Mouse (Mus musculus): ENCODE measurements around the gene Dcaf11. TPM values are rescaled to one million over a fixed set of nuclear protein-coding genes. Genes with fewer than 3 reads are reported as not detected.

The Dcaf11 gene
- 104 TPM for polyA plus RNA-seq (2017; shearing (Covaris generic))

DNA sequence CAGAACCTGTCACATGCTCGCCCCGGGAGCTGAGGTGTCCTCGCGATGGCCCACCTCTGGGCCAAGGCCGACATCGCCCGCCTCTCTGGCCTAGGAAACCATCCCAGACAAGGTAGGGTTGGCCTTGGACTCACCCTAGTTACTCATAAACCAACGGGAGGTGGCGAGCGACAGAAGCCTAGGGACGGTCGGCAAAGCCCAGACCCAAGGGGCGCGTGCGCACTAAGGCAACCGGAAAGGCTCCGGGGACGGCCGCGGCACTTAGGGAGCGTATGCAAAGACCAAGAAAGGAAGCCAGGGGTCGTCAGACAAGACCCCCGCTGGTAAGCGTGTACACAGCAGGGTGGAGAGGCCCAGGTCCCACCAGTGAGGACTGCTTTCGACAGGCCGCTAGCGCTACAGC is at the start of gene Dcaf11:
Dcaf11 (plus strand) TSS at position 208 of the 403 bp plus-strand sequence.

DNA sequence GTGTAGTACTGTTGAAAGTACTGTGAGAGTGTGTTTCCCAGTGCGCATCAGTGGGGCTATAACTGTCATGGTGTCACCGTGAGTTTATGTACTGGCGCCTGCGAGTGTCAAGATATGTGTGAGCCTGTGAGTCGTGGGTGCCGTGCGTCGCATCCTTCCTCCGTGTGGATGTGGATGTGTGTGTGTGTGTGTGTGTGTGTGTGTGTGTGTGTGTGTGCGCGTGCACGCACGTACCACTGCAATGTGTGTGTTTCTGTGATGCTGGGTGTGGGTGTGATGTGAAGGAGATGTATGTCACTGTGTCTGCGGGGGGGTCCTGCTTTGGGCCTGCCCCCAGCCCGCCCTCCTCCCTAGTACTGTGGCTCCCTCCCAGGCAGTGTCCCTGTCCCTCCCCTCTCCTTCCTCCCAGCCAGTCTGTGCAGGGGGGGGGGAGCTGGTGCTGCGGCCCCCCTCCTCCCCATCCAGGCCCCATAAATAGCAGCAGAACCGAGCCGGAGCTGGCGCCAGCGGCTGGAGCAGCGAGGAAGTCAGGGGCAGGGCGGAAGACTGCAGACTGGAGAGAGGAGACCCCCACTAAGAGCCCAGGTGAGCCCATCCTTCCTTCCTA is 49.6 kb upstream of the Dcaf11 start, which contains the start of gene Cpne6:
Cpne6 (plus strand) TSS at position 321 of the 607 bp plus-strand sequence.

DNA sequence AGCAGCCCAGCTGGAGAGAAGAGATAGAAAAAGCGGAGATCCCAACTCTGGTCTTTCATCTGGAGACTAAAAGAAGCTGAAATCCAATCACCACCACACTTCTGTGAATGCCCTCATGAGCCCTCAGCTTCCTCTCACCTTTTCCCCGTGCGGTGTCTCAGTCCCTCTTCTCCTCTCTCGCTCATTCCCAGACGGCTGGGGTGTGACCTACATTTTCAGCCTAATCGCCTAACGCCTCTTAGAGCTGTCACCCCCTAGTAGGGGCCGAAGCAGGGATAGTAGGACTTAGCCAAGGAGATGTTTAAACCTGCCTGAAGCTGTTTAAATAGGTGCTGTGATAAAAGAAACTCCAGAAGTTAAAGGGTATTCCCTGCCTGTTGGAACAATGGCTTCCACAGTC is 35.0 kb upstream of the Dcaf11 start, which contains the start of gene Nrl:
Nrl (minus strand) TSS at position 197 of the 400 bp plus-strand sequence.

DNA sequence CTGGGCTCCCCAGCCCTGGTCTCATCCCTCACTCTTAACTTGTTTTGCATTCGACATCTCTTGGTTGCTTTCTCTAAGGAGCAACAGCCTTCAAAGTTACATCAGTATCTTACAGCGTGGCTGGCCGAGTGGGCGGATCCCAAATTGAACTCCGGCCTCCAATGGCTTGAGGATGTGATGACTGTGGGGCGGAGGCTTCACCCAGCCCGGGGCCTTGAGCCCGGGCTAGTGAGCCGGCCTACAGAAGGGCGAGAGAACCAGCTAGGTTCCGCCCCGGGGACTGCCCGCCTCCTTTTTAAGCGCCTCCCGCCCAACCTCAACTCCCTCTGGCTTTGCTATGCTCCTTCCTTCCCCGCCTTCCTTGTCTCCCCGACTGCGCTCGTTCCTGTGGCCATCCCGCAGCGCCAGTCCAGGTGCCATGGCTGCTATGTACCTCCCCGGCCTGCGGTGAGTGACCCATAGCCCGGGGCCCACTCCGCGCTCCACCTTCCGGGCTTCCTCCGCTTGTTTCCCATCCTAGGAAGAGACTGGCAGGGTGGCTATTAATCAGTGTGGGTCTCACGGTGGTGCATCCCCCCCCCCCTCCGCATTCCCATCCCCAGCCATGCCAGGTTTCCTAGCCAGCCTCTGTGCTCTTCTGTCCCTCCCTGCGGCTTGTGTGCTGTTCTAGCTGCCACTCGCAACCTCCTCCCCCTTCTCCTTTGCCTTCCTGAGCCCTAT is 19.6 kb upstream of the Dcaf11 start, which contains the start of gene Pck2:
Pck2 (plus strand) TSS at position 200 of the 720 bp plus-strand sequence.

DNA sequence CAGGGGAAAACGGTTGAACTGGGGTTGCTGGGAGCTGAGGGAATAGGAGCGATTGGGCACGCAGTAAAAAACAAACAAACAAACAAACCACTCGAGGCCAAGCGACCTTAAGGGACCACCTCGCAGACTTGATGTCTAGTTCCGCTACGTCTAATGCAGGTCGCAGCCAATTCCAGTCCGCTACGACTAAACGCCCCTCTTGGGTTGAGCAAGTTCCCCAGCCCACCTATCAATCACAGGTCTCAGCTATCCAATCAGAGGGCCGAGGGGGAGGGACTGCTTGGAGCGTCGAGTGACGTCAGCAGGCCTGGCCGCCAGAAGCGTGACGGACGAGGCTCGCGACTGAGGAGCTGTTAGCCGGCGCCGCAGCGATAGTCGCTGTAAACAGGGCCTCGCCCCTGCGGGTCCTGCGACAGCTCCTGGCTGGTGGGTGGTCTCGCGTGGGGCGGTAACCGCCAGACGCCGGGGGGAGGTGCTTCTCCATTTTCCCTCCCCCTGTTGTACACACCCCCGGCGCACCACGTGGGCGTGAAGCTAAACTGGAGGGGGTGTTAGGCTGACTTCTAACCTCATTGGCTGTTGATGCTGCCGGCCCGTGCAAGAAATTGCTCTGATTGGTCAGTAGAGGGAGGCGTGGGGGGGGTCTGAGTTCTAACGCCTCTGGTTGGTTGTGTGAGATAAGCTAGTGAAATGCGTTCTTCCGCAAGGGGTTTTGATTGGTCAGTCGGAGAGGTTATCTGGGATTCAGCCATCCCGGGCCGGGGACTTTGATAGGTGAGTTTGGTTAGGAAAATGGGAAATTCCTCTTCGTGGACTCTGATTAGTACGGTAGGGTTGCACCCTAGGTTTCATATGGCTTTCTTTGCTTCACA is 632 bp downstream of the Dcaf11 start, which contains the start of gene A730061H03Rik:
A730061H03Rik (minus strand) TSS at position 205 of the 872 bp plus-strand sequence.

DNA sequence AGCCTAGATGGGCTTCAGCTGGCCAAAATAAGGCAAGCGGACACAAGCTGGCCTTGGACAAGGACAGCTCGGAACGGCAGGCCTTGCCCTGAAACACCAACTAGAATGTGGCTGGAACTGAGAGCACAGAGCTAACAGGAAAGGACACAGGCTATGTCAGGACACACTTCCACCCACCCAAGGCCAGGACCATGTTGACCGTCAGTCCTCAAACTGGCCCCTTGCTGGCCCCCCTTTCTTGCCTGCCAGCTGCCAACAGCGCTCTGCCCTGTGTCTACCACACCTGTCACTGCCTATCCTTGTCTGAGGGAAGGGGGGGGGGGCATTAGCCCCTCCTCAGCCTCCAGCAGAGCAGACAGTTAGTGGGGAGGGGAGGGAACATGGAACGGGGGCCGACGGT is 15.5 kb downstream of the Dcaf11 start, which contains the start of gene Fitm1:
Fitm1 (plus strand) TSS at position 316 of the 400 bp plus-strand sequence.

DNA sequence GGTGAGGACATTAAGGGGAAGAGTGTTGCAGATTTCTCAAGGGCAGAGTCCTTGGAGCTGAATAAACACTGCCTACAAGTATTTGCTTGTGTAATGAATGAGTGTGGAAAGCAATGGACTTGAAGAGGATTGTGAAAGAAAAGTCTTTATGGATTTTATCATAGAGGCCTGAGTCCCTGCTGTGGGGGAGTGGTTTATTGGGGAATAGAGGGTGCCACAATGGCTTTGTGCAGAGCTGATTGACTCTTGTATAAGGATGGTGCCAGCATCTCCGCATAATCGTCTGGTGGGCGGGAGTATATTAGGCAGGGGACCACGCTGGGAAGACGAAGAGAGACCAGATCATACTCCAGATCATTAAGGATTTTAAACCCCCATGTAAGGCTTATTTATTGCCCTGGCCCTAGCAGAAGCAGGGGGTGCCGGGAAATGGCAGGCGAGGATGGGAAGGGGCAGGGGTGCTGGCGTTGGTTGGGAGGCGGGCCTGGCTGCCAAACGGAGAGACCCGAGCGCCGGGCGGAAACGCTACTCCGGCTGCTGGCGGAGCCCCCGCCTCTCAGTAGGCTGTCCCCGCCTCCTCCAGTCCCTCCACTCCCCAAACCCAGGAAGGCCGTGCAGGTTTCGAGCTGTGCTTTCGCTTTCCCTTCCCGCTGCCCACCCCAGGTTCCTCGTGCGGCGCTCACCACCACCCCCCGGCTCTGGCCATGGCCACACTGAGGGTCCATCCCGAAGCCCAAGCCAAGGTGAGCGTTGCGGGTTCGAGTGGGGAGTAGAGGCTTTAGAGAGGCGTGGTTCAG is 18.3 kb downstream of the Dcaf11 start, which contains the start of gene Psme1:
Psme1 (plus strand) TSS at position 253 of the 797 bp plus-strand sequence.

DNA sequence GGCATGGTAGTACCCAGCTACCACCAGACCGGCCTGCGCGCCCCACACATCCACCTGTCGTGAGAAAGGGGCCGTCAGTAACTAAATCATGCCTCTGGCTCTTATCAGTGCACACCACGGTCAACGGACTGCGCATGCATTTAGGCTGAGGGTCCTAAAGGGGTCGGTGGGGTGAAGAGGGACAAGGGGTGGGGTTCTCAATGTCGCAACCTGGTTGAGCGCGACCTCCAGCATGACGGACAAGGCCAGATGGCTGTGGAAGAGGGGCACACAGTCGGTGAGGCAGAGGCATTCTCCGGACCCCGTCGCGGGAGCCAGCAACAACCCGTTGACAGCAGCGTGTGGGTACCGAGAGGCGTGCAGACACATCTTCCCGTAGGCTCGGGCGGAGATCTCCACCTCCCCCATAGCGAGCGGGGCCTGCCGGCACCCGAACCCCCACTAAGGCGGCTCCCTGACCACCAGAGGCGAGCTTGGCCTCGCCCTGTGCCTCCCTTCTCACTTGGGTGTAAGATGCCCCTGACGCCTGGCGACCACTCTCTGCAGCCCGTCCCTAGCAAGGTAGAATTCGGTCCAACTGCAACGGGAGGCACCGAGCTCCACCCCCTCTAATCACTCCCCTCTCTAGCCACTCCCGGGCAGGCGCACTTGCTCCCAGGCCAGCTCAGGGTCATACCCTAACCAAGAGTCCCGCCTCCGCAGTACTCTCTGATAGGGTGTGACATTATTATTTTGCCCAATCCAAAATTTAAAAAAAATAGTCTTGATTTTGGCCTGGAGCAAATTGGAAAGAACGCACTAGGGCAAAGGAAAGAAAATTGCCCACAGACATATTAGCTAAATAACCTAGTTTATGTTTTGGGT is 25.1 kb downstream of the Dcaf11 start, which contains the start of gene Emc9:
Emc9 (minus strand) TSS at position 601 of the 864 bp plus-strand sequence.

DNA sequence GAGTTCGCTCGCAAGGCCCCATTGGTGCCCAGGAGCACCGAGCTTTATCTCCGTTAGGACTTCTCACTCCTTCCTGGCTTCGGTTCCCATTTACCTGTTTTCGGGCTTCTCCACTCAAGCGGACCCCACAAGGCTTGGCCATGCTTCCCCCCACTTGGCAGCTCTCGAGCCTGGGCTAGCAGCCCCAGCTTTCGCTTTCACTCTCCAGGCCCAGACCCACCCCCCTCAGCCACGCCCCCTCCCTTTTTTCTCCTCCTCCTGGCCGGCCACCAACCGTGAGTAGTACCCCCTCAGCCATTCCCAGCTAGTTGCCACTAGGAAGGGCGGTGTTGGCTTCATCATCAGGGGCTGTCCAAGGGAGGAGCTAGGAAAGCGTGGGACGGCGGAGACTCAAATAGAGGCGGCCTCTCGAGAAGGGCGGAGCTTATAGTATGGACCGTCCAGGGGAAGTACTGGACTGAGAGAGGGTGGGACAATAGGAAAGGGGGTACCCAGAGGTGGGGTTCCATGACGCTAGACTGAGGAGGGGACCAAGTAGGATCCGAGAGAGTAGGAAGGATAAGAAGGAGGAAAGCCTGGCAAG is 31.0 kb downstream of the Dcaf11 start, which contains the start of gene Psme2:
Psme2 (minus strand) TSS at position 366 of the 583 bp plus-strand sequence.

DNA sequence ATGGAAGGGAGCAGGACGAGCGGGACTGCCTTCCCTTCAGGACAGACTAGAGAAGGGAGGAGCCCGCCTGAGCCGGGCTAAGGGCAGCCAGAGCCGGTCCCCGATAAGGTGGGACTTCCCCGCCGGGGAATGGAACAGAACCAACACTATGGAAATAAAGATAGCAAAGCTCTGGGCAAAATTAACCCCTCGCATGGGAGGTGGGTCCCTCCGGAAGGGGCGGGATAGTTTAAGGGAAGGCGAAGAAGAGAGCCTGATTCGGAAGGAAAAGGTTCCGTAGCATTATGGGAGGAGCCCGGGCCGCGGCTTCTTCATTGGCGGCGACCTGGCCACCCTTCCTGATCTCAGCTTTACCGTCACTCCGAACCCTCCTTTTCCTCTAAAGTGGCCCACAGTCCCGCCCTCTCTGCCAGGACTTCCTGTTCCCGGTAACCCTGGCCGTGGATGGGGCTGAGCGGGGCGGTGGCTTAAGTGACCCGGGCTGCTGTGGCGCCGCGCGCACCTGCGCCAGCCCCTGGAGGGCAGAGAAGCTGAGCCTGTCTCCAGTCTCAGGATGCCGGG is 31.6 kb downstream of the Dcaf11 start, which contains the start of gene Rnf31:
Rnf31 (plus strand) TSS at position 378 of the 561 bp plus-strand sequence.

DNA sequence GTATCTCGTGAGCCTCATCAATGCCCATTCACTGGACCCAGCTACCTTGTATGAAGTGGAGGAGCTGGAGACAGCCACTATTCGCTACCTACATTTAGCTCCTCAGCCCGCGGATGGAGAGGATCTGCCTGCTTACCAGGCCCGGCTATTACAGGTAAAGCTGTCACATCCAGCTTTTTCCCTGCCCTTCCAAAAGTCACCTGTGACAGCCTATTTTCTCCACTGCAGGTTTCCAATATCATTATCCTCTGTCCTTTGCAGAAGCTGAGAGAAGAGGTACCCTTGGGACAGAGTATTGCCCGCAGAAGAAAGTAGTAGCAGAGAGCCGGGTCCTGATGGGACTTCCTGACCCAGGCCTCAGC is 43.4 kb downstream of the Dcaf11 start, which contains the start of gene Irf9:
Irf9 (plus strand) TSS at position 301 of the 362 bp plus-strand sequence.

DNA sequence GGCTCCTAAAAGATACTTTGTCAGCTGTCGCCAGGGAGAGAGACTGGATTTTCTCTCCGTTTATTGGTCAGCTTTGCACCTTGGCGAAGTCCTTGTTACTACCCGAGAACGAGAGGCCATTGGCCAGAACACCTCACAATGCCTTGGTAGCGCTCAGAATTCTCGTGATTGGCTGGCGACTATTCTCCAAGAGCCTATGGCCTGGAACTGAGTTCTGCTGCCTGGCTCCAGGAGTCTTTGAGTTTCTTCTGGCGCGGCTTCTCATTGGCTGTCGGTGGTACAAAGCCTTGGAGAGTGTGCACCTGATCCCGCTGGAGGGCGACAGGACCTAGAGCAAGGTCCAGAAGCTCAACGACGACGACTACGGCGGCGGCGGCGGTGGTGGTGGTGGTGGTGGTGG is 58.0 kb downstream of the Dcaf11 start, which contains the start of gene Rec8:
Rec8 (plus strand) TSS at position 216 of the 400 bp plus-strand sequence.

Other genes with a start within 250 kb of the Dcaf11 start
- 25.1 TPM for gene Dhrs4, start 81.2 kb upstream of the Dcaf11 start, polyA plus RNA-seq (2017; shearing (Covaris generic))
- not detected for gene Carmil3, start 69.4 kb upstream of the Dcaf11 start, polyA plus RNA-seq (2017; shearing (Covaris generic))
- not detected for gene Cpne6, start 49.6 kb upstream of the Dcaf11 start, polyA plus RNA-seq (2017; shearing (Covaris generic))
- not detected for gene Nrl, start 35.0 kb upstream of the Dcaf11 start, polyA plus RNA-seq (2017; shearing (Covaris generic))
- 14.1 TPM for gene Pck2, start 19.7 kb upstream of the Dcaf11 start, polyA plus RNA-seq (2017; shearing (Covaris generic))
- gene A730061H03Rik, start 400 bp downstream of the Dcaf11 start, polyA plus RNA-seq (2017; shearing (Covaris generic)), result 4.2 TPM
- not detected for gene Fitm1, start 15.6 kb downstream of the Dcaf11 start, polyA plus RNA-seq (2017; shearing (Covaris generic))
- gene Psme1, start 18.1 kb downstream of the Dcaf11 start, polyA plus RNA-seq (2017; shearing (Covaris generic)), result 723 TPM
- gene Emc9, start 25.3 kb downstream of the Dcaf11 start, polyA plus RNA-seq (2017; shearing (Covaris generic)), result 16.6 TPM
- 460 TPM for gene Psme2, start 31.1 kb downstream of the Dcaf11 start, polyA plus RNA-seq (2017; shearing (Covaris generic))
- gene Rnf31, start 31.7 kb downstream of the Dcaf11 start, polyA plus RNA-seq (2017; shearing (Covaris generic)), result 41.5 TPM
- 60.1 TPM for gene Irf9, start 43.6 kb downstream of the Dcaf11 start, polyA plus RNA-seq (2017; shearing (Covaris generic))
- 0.65 TPM for gene Rec8, start 58.0 kb downstream of the Dcaf11 start, polyA plus RNA-seq (2017; shearing (Covaris generic))
- gene Ipo4, start 76.0 kb downstream of the Dcaf11 start, polyA plus RNA-seq (2017; shearing (Covaris generic)), result 64.4 TPM
- not detected for gene Gm49378, start 77.9 kb downstream of the Dcaf11 start, polyA plus RNA-seq (2017; shearing (Covaris generic))
- 65.5 TPM for gene Tm9sf1, start 83.8 kb downstream of the Dcaf11 start, polyA plus RNA-seq (2017; shearing (Covaris generic))
- 0.59 TPM for gene Tssk4, start 90.2 kb downstream of the Dcaf11 start, polyA plus RNA-seq (2017; shearing (Covaris generic))
- gene Mdp1, start 100.5 kb downstream of the Dcaf11 start, polyA plus RNA-seq (2017; shearing (Covaris generic)), result 52.4 TPM
- 32.1 TPM for gene Gmpr2, start 111.9 kb downstream of the Dcaf11 start, polyA plus RNA-seq (2017; shearing (Covaris generic))
- gene Nedd8, start 112.1 kb downstream of the Dcaf11 start, polyA plus RNA-seq (2017; shearing (Covaris generic)), result 214 TPM
- 351 TPM for gene Tinf2, start 121.8 kb downstream of the Dcaf11 start, polyA plus RNA-seq (2017; shearing (Covaris generic))
- not detected for gene Tgm1, start 153.9 kb downstream of the Dcaf11 start, polyA plus RNA-seq (2017; shearing (Covaris generic))
- gene Rabggta, start 162.3 kb downstream of the Dcaf11 start, polyA plus RNA-seq (2017; shearing (Covaris generic)), result 89.4 TPM
- gene Dhrs1, start 185.7 kb downstream of the Dcaf11 start, polyA plus RNA-seq (2017; shearing (Covaris generic)), result 22.6 TPM
- 51.0 TPM for gene Nop9, start 185.7 kb downstream of the Dcaf11 start, polyA plus RNA-seq (2017; shearing (Covaris generic))
- not detected for gene Cideb, start 198.5 kb downstream of the Dcaf11 start, polyA plus RNA-seq (2017; shearing (Covaris generic))
- gene Ltb4r2, start 201.4 kb downstream of the Dcaf11 start, polyA plus RNA-seq (2017; shearing (Covaris generic)), result 0.14 TPM
- gene Ltb4r1, start 206.0 kb downstream of the Dcaf11 start, polyA plus RNA-seq (2017; shearing (Covaris generic)), result 0.27 TPM
- gene Adcy4, start 224.1 kb downstream of the Dcaf11 start, polyA plus RNA-seq (2017; shearing (Covaris generic)), result not detected
- gene Ripk3, start 228.9 kb downstream of the Dcaf11 start, polyA plus RNA-seq (2017; shearing (Covaris generic)), result 60.3 TPM

Measured in effector memory CD4-positive, alpha-beta T cell, adult 5 months (primary cell).